Mouse (Mus musculus) stomach, postnatal 0 days (tissue): Measurements from ENCODE around the gene Nlrp4c. TPM values are rescaled to one million over a fixed set of nuclear protein-coding genes. Genes with fewer than 3 reads are reported as not detected.
A peak's percentile ranks its signal among the peaks of the same experiment; 100 is the strongest.

ENCODE experiments used
- ATAC-seq: fragments of 200-750 bp; cut with Nextera tagmentation; 2 replicates; pipeline ENCODE4 v1.8.0; 2017; ENCODE audit not compliant: low FRiP score, low TSS enrichment
- DNase-seq: peaks from one replicate; pipeline ENCODE4 v3.0.0-alpha.2; 2016; ENCODE audit warnings: low spot score
- H3K27ac ChIP-seq: fragments of 300-500 bp; sonication (generic); replicated peaks from 2 replicates; pipeline ENCODE4 v1.5.1; 2014; ENCODE audit warnings: mild to moderate bottlenecking, control low read depth
- H3K27me3 ChIP-seq: fragments of 300-500 bp; sonication (generic); 2 replicates; pipeline ENCODE4 v1.6.1; 2014; ENCODE audit warnings: low read length; ENCODE audit not compliant: control insufficient read depth, insufficient read depth
- H3K36me3 ChIP-seq: fragments of 300-500 bp; sonication (generic); 2 replicates; pipeline ENCODE4 v1.6.1; 2014; ENCODE audit warnings: low read length, mixed read lengths; ENCODE audit not compliant: control insufficient read depth, insufficient read depth
- H3K4me1 ChIP-seq: fragments of 300-500 bp; sonication (generic); replicated peaks from 2 replicates; pipeline ENCODE4 v1.6.1; 2014; ENCODE audit warnings: antibody characterized with exemption; ENCODE audit not compliant: control insufficient read depth, insufficient read depth
- H3K4me2 ChIP-seq: fragments of 300-500 bp; sonication (generic); replicated peaks from 2 replicates; pipeline ENCODE4 v1.6.1; 2014; ENCODE audit warnings: low read depth, mild to moderate bottlenecking, control low read depth, moderate library complexity
- H3K4me3 ChIP-seq: fragments of 300-500 bp; sonication (generic); 2 replicates; pipeline ENCODE4 v1.5.1; 2014; ENCODE audit warnings: low read depth, low read length, control low read depth
- H3K9ac ChIP-seq: fragments of 300-500 bp; sonication (generic); 2 replicates; pipeline ENCODE4 v1.6.1; 2014; ENCODE audit warnings: mild to moderate bottlenecking, low read length, control low read depth, mixed read lengths
- H3K9me3 ChIP-seq: fragments of 300-500 bp; sonication (generic); 2 replicates; pipeline ENCODE4 v1.6.1; 2016; ENCODE audit warnings: low read length; ENCODE audit not compliant: control insufficient read depth
- CTCF ChIP-seq: IDR thresholded peaks from 2 replicates; pipeline ENCODE4 v1.5.1; 2016; ENCODE audit warnings: antibody characterized with exemption, low read depth, mild to moderate bottlenecking, moderate library complexity
- EP300 ChIP-seq: optimal IDR thresholded peaks from 2 replicates; pipeline ENCODE3; 2016; ENCODE audit warnings: antibody characterized with exemption
- WGBS: fragments of 180-500 bp; shearing (Covaris S2); extraction: QIAGEN DNeasy Blood & Tissue Kit; methylation state at CpG from one replicate; pipeline ENCODE4 v1.1.7; 2014; 5-methylcytosine and 5-hydroxymethylcytosine counted together
- polyA plus RNA-seq: library from polyadenylated mRNA; unstranded; fragments of >200 nt; fragmentation: Nextera tagmentation; extraction: Ambion mirVana; gene quantifications from 2 replicates; pipeline ENCODE4 v1.2.1, GENCODE M21; 2015

Gene Nlrp4c
- polyA plus RNA-seq, 1 experiment from 2014 or later, result not detected

- Histone ChIP-seq H3K27ac (peak overlapping the region; percentile 95; the same call in 1 of the 2 replicates), H3K4me1 (peaks cover 4% of the 10 kb centered on the region; the same call in 1 of the 2 replicates), H3K9me3 (no peaks in the 10 kb centered on the region), H3K27me3 (no peaks in the 10 kb centered on the region), H3K9ac (no peak overlapping the region), H3K4me3 (no peak overlapping the region), H3K4me2 (peak overlapping the region; percentile 89), H3K36me3 (no peaks in the 10 kb centered on the region)
- ATAC-seq (no peak), DNase-seq (no peak)
- 44% methylated on average over 5 of the region's 5 CpGs for WGBS
- no peak for TF ChIP-seq CTCF
- no peak for TF ChIP-seq EP300
Measured at GRCm38 (mm10) chr7:6154164-6154563, 109.2 kb downstream of the Nlrp4c start.

Other genes with a start within 250 kb of the Nlrp4c start
- not detected in 2 replicates for gene Vmn1r63, start 239.7 kb upstream of the Nlrp4c start, polyA plus RNA-seq
- not detected in 2 replicates for gene Vmn1r64, start 160.6 kb upstream of the Nlrp4c start, polyA plus RNA-seq
- not detected in 2 replicates for gene Vmn1r65, start 34.2 kb upstream of the Nlrp4c start, polyA plus RNA-seq
- gene Zfp787, start 110.8 kb downstream of the Nlrp4c start, polyA plus RNA-seq, result 36.9 and 41.2 TPM in 2 replicates
- gene Zfp444, start 127.1 kb downstream of the Nlrp4c start, polyA plus RNA-seq, result 23.7 and 25.3 TPM in 2 replicates
- not detected in 2 replicates for gene Galp, start 151.9 kb downstream of the Nlrp4c start, polyA plus RNA-seq
- not detected in 2 replicates for gene Zscan5b, start 177.1 kb downstream of the Nlrp4c start, polyA plus RNA-seq
- not detected in 2 replicates for gene Epp13, start 207.5 kb downstream of the Nlrp4c start, polyA plus RNA-seq
- 5.2 and 5.4 TPM in 2 replicates for gene Zfp667, start 241.4 kb downstream of the Nlrp4c start, polyA plus RNA-seq